Mouse (Mus musculus) limb, embryonic 15.5 days (tissue): ENCODE measurements around the gene Pou4f1. TPM values are rescaled to one million over a fixed set of nuclear protein-coding genes. Genes with fewer than 3 reads are reported as not detected.
A peak's percentile ranks its signal among the peaks of the same experiment; 100 is the strongest.

ENCODE experiments used
- ATAC-seq: fragments of 200-750 bp; cut with Nextera tagmentation; 2 replicates; pipeline ENCODE4 v1.8.0; 2017; ENCODE audit warnings: low read depth, moderate TSS enrichment; ENCODE audit not compliant: insufficient number of reproducible peaks, low FRiP score, low TSS enrichment
- H3K27ac ChIP-seq: fragments of 300-500 bp; sonication (generic); 2 replicates; pipeline ENCODE4 v1.5.1; 2015; ENCODE audit warnings: moderate library complexity, mild to moderate bottlenecking, inconsistent platforms
- H3K27me3 ChIP-seq: fragments of 300-500 bp; sonication (generic); 2 replicates; pipeline ENCODE4 v1.6.1; 2015; ENCODE audit warnings: inconsistent platforms
- H3K36me3 ChIP-seq: fragments of 300-500 bp; sonication (generic); 2 replicates; pipeline ENCODE4 v1.6.1; 2015; ENCODE audit warnings: inconsistent platforms
- H3K4me1 ChIP-seq: fragments of 300-500 bp; sonication (generic); 2 replicates; pipeline ENCODE4 v1.6.1; 2015; ENCODE audit warnings: inconsistent platforms
- H3K4me2 ChIP-seq: fragments of 300-500 bp; sonication (generic); 2 replicates; pipeline ENCODE4 v1.6.1; 2015; ENCODE audit warnings: mild to moderate bottlenecking, inconsistent platforms
- H3K4me3 ChIP-seq: fragments of 300-500 bp; sonication (generic); 2 replicates; pipeline ENCODE4 v1.5.1; 2015; ENCODE audit warnings: mild to moderate bottlenecking, inconsistent platforms
- H3K9ac ChIP-seq: fragments of 300-500 bp; sonication (generic); 2 replicates; pipeline ENCODE4 v1.6.1; 2015; ENCODE audit warnings: inconsistent platforms
- H3K9me3 ChIP-seq: fragments of 300-500 bp; sonication (generic); 2 replicates; pipeline ENCODE4 v1.6.1; 2016; ENCODE audit warnings: inconsistent platforms
- WGBS: fragments of 180-500 bp; shearing (Covaris S2); methylation state at CpG from one replicate; pipeline ENCODE4 v1.1.7; 2015; 5-methylcytosine and 5-hydroxymethylcytosine counted together
- polyA plus RNA-seq: library from polyadenylated mRNA; unstranded; fragments of >200 nt; fragmentation: Nextera tagmentation; extraction: Ambion mirVana; gene quantifications from 2 replicates; pipeline ENCODE4 v1.2.1, GENCODE M21; 2015

Gene Pou4f1
- polyA plus RNA-seq, 1 experiment from 2014 or later = 0.76 TPM

DNA sequence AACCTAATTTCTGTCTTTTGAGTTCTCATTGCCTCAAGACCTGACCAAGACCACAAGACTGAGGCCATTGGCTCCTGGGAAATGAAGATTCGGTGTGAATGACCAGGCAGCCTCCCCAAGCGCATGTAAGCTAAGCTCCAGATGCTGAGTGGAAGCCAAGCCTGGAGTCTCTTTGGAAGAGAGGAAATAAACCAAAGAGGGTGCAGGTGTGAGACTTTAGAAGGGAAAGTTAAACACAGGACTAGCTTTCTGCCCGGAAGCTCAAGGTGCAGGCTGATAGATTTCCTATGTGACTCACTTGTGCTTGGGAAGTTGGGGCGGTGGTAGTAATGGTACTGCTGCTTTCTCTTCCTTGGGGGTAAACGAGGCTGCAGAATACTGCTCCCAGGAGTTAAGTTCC lies 3.0 kb downstream of the Pou4f1 start:
- ATAC-seq = no peak
- H3K27me3 ChIP-seq = peaks cover 93% of the 10 kb centered on the region
- H3K27ac ChIP-seq = no peak overlapping the region
- no peaks in the 10 kb centered on the region for H3K9me3 ChIP-seq
- H3K36me3 ChIP-seq = no peaks in the 10 kb centered on the region
- 6% methylated on average over 5 of the region's 5 CpGs for WGBS
- H3K4me1 ChIP-seq = peaks cover 33% of the 10 kb centered on the region
- H3K9ac ChIP-seq = no peak overlapping the region
- no peak overlapping the region for H3K4me3 ChIP-seq
- no peak overlapping the region for H3K4me2 ChIP-seq

DNA sequence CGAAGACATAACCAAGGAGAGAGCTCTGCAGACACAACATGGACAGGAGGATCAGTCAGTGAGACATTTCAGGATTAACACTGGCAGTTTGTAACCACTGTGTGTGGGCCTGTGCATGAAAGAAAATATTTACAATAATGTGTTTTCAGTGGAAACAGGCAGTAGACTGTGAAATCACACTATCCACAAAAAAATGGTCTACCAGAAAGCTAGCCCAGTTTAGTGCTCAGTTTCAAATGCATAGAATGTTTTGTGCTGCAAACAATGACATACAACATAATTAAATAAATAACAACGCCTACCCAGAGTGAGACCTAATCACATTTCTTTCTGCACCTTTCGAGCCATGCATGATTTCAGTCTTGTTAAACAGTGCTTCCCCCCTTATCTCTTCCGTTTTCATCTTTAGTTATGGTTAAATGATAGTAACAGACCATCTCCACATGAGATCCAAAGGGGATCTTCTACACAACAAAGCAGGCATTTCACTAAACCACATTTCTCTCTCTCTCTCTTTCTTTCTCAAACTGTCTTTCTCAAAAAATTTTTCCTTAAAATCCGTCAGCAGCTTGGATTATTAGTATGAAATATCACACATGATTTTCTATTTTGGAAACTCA lies 4.1 kb downstream of the Pou4f1 start:
- Histone ChIP-seq H3K27ac (no peak overlapping the region), H3K4me3 (no peak overlapping the region), H3K4me1 (peaks cover 33% of the 10 kb centered on the region), H3K27me3 (peaks cover 93% of the 10 kb centered on the region), H3K9me3 (no peaks in the 10 kb centered on the region), H3K36me3 (no peaks in the 10 kb centered on the region), H3K9ac (no peak overlapping the region), H3K4me2 (no peak overlapping the region)
- no peak for ATAC-seq
- 6% methylated on average over 5 of the region's 5 CpGs for WGBS

DNA sequence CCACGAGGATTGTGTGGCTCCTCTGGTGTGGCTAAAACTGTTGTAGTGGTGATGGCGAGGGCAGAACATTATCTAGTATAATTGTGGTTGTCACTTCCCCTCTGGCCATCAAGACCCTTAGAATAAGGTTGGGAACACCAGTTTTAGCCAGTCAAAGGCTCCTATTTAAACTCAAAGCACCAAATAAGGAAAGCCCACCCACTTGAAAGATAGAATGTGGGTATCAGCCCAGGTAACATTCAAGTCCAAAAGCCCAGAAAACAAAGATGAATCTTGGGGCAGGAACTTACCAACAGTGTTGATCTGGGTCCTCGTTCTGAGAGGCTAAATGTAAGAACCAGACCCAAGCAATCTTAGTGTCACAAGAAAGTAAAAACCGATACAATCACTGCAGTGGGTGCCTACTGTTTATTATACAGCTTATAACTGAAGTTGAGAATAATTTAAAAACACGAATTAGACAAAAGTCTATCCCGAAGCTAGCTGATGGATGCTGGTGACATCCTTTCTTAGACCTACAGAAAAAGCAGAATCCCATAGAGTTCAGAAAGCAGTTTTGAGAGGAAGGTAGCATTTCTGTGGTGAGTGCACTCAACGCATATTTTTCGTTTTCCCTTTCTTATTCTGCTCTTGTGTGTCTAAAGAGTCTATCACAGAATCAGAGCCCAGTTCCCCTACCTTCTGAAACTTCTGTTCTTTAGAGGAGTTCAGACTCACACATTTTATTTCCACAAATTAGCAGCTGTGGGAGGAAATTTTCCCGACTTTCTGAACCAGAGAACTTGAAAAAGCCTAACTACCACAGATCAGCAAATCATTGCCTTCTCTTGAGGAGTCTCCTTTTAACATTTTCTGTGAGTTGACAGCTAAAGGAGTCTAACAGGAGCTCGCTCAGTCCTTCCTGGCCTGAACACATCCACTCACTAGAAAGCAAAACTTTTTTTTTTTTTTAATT lies 6.2 kb downstream of the Pou4f1 start:
- no peaks in the 10 kb centered on the region for H3K36me3 ChIP-seq
- H3K9me3 ChIP-seq = no peaks in the 10 kb centered on the region
- H3K4me3 ChIP-seq = no peak overlapping the region
- peaks cover 90% of the 10 kb centered on the region for H3K27me3 ChIP-seq
- no peak overlapping the region for H3K9ac ChIP-seq
- no peak overlapping the region for H3K27ac ChIP-seq
- no peak overlapping the region for H3K4me2 ChIP-seq
- no peak for ATAC-seq
- H3K4me1 ChIP-seq = peaks cover 17% of the 10 kb centered on the region
- 1% methylated on average over 10 of the region's 10 CpGs for WGBS

DNA sequence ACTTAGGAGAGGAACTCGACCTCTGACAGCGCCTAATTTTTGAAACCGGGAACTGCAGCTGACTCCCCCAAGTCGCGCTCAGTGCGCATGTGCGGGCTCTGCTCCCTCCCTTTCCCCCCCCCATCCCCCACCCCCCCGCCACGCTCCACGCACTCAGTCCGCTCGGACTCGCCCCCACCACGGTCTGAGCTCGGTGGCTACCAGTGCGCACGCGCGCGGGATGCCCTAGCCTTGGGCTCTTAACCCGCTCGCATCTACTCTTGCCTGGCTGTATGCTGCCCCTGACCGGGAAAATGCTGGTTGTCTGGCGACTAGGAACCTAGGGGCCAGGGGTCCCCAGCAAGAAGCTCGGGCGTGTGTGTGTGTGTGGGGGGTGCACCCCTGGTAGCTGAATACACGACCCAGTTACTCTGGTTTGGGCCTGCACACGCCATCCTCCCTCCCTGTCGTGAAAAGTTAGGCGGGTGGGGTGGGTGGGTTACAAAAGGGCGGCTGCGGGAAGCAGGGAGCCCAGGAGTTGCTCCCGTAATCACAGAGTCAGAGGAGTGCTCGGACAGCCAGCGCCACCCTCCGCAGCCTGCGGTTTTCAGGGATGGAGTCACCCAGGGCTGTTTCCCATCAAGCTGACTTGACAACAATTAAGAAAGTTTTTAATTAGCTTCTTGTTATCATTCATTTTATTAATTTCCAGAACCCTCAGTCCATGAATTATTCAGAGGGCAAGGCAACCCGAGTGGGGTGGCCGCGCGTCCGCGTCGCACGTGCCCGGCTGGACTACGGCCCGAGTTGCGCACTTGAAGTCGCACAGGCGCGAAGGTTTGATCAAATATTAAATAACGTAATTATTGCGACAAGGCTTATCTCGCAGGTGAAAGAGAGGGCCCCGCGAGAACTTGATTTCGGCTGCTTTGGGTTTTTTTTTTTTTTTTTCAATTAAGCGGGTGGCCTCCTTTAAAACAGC lies 7.2 kb downstream of the Pou4f1 start:
- Histone ChIP-seq H3K36me3 (no peaks in the 10 kb centered on the region), H3K9me3 (no peaks in the 10 kb centered on the region), H3K27me3 (peaks cover 83% of the 10 kb centered on the region), H3K27ac (no peak overlapping the region), H3K9ac (no peak overlapping the region), H3K4me3 (peak overlapping the region; percentile 17), H3K4me1 (peaks cover 9% of the 10 kb centered on the region), H3K4me2 (peak overlapping the region; percentile 30)
- under 1% methylated on average over 59 of the region's 59 CpGs for WGBS
- ATAC-seq = 0 out of 2 replicates have a peak, but pooled peaks have one; percentile 30

DNA sequence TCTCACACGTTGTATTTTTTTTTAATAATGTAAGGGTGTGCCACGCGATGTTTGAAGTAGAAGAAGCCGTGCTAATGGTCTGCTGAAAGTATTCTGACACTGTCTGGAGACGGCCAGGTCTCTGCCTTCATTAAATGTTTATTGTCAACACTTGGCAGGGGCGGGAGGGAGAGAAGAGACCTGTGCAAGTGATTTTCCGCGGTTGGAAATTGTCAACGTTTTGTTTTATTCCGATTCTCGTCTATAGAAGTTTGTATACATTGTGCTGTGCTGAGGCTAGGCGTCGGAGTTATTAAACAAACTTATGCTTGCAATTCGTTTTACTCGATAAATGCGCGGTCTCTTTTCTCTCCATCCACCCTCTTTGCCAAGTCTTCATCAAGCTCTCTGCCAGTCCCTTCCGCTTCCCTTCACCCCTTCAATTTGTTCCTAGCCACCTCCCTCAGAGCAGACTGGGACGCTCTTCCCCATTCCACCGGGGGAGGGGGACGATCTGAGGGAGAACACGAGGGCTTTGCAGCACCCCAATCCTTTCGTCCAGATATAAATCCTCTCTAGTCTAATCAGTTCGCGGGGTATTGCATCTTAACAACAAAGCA lies 8.2 kb downstream of the Pou4f1 start:
- H3K9me3 ChIP-seq = no peaks in the 10 kb centered on the region
- ATAC-seq = no peak
- H3K9ac ChIP-seq = no peak overlapping the region
- no peak overlapping the region for H3K4me3 ChIP-seq
- H3K4me2 ChIP-seq = no peak overlapping the region
- no peak overlapping the region for H3K27ac ChIP-seq
- peaks cover 6% of the 10 kb centered on the region for H3K4me1 ChIP-seq
- H3K27me3 ChIP-seq = peaks cover 80% of the 10 kb centered on the region
- H3K36me3 ChIP-seq = no peaks in the 10 kb centered on the region
- WGBS = under 1% methylated on average over 25 of the region's 25 CpGs

DNA sequence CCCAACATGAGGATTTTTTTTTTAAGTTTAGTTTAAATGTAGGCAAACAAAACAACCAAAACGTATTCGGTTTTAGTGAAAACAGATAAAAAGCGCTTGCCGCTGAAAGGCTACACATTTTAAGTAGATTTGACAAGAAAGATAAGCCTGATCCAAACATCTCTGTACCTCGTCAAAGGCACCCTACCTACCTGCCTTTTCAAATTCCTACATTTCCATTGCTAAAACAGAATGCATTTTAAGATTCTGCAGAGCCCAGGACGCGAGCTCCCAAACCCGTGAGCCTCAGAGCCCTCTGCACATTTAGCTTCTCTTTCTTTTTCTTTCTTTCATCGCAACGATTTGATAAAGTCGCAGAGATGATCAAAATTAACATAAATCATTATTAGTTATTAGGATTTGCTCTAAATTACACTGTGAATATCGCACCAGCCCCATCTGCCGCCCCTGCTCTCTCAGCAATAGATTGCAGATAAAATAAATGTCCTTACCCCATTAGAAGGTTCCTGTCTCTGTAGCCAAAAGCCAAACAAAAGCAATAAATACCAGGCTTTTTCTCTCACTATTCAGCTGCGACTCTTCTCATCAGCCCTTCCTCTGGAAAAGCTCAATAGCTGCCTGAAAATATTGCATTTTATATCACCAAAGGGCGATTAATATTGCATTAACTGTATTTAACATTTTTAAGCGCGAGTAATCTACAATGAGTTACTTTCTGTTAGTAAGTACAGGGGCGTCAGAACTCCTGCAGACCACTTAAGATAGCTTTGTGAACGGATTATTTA lies 8.9 kb downstream of the Pou4f1 start:
- 1% methylated on average over 19 of the region's 19 CpGs for WGBS
- Histone ChIP-seq H3K4me2 (no peak overlapping the region), H3K27ac (no peak overlapping the region), H3K27me3 (peaks cover 74% of the 10 kb centered on the region), H3K4me3 (no peak overlapping the region), H3K9ac (no peak overlapping the region), H3K36me3 (no peaks in the 10 kb centered on the region), H3K9me3 (no peaks in the 10 kb centered on the region), H3K4me1 (peaks cover 6% of the 10 kb centered on the region)
- ATAC-seq = no peak

DNA sequence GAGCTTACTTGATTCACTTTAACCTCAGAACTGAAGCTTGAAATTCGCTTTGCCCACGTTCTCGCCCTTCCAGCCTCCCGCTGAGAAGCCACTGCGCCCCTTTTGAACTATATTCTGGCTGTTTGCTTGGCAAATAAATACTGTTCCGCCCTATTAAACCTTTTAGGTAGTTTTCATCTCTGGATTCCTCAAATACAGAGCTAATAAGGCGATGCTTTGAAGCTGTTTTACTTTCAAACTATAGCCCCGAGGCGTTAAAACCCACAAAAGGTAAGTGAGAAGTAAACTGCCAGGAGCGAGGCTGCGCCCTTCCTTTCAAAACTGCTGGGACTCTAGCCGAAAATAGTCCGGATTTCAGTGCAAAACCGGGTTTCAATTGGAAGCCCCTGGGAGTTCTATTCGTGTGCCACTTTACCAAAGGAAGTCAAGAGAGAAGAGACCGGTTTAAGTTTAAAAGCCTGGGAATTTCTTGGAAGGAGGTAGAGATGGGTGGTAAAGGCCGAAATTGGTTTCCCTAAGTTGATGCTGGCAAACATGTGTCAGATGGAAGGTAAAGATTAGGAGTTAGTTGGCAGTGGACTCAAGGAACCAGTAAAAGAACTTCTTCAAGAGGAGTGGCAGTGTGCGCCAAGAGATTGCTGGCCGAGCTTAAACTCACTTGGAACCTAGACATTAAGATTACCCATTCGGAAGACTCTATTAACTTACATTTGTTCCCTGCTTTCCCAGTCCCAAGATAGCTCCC lies 9.7 kb downstream of the Pou4f1 start:
- H3K9me3 ChIP-seq = no peaks in the 10 kb centered on the region
- no peaks in the 10 kb centered on the region for H3K36me3 ChIP-seq
- no peak overlapping the region for H3K9ac ChIP-seq
- ATAC-seq = no peak
- H3K4me3 ChIP-seq = no peak overlapping the region
- H3K27ac ChIP-seq = no peak overlapping the region
- 1% methylated on average over 20 of the region's 20 CpGs for WGBS
- H3K4me2 ChIP-seq = no peak overlapping the region
- peaks cover 66% of the 10 kb centered on the region for H3K27me3 ChIP-seq
- H3K4me1 ChIP-seq = peaks cover 6% of the 10 kb centered on the region

DNA sequence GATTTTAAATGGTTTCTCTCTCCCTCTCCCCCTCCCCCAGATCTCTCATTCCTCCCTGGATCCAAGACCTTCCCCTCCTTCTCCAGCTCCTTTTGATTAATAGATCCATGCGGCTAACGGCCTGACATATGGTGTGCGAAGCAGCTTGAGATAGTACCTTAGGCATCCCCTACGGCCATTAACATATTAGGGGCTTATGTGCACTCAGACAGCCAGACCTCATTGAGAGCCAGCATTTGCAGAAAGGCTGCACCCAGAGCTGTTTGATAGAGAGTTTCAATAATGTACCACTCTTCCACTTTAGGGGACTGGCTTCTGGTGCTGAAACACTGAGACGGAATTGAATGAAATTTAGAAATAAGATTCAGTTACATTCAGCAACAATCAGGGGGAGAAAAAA lies 10.8 kb downstream of the Pou4f1 start:
- no peak for ATAC-seq
- peaks cover 6% of the 10 kb centered on the region for H3K4me1 ChIP-seq
- no peaks in the 10 kb centered on the region for H3K36me3 ChIP-seq
- under 1% methylated on average over 5 of the region's 5 CpGs for WGBS
- H3K9me3 ChIP-seq = no peaks in the 10 kb centered on the region
- no peak overlapping the region for H3K4me3 ChIP-seq
- no peak overlapping the region for H3K4me2 ChIP-seq
- no peak overlapping the region for H3K9ac ChIP-seq
- H3K27me3 ChIP-seq = peaks cover 64% of the 10 kb centered on the region
- no peak overlapping the region for H3K27ac ChIP-seq

DNA sequence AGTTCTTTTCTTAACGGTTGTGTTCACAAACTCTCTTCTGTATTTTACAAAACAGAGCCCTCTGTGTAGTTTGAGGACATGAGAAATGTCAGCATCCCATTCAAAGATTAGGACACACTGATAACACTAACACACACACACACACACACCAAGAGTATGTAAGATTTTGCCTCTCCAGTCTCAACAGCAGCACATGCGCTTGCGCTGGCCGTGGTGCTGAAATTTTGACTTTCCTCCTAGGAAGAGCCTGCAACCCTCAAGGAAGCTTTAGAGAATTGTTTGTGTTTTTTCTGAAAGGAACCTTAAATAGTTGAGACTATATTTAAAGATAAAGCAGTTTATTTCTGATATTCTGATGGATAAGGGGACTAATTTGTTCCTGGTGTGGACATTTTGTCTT lies 14.0 kb downstream of the Pou4f1 start:
- no peaks in the 10 kb centered on the region for H3K9me3 ChIP-seq
- no peak overlapping the region for H3K4me3 ChIP-seq
- no peak overlapping the region for H3K9ac ChIP-seq
- H3K36me3 ChIP-seq = no peaks in the 10 kb centered on the region
- H3K27me3 ChIP-seq = peaks cover 39% of the 10 kb centered on the region
- H3K4me1 ChIP-seq = no peaks in the 10 kb centered on the region
- ATAC-seq = no peak
- H3K4me2 ChIP-seq = no peak overlapping the region
- no peak overlapping the region for H3K27ac ChIP-seq
- 10% methylated on average over 4 of the region's 4 CpGs for WGBS

DNA sequence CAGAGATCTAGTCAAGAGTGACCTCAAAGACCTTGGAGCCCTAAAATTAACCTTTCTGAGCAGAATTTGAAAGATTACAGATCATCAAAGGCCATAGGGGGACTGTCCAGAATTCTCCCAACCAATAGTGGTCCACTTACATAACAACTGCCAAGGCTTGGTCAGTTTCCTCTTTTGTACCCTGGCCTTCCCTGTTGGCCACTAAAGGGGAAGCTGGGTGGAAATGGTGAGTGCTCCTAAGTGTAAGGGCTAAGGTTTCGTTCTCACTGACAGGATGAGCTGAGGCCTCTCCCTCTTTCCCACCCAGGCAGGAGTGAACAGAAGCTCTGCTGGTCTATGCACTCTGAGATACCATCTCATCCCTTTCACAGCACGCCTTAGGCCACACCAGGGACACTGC lies 33.5 kb downstream of the Pou4f1 start:
- Histone ChIP-seq H3K27me3 (no peaks in the 10 kb centered on the region), H3K9ac (no peak overlapping the region), H3K27ac (no peak overlapping the region), H3K4me2 (no peak overlapping the region), H3K9me3 (no peaks in the 10 kb centered on the region), H3K4me3 (no peak overlapping the region), H3K4me1 (no peaks in the 10 kb centered on the region), H3K36me3 (no peaks in the 10 kb centered on the region)
- 51% methylated on average over 2 of the region's 2 CpGs for WGBS
- ATAC-seq = no peak
